Mouse (Mus musculus) kidney, adult 2 months (tissue): ENCODE results near the gene Emilin3. TPM values are rescaled to one million over a fixed set of nuclear protein-coding genes. Genes with fewer than 3 reads are reported as not detected.

Experiments used
- DNase-seq: peaks from one replicate; pipeline ENCODE4 v3.0.0; 2021
- H3K27ac ChIP-seq: fragments of 200-500 bp; 2 replicates; pipeline ENCODE4 v1.5.1; 2012; ENCODE audit warnings: low read depth, low read length, control low read depth, inconsistent platforms; ENCODE audit not compliant: insufficient read depth
- H3K27me3 ChIP-seq: fragments of 200-500 bp; replicated peaks from 2 replicates; pipeline ENCODE4 v1.6.1; 2012; ENCODE audit warnings: mild to moderate bottlenecking, moderate library complexity, low read length, inconsistent platforms; ENCODE audit not compliant: control insufficient read depth, insufficient read depth
- H3K36me3 ChIP-seq: fragments of 200-500 bp; 2 replicates; pipeline ENCODE4 v1.6.1; 2012; ENCODE audit warnings: mild to moderate bottlenecking, moderate library complexity, low read length, inconsistent platforms; ENCODE audit not compliant: control insufficient read depth, insufficient read depth
- H3K4me1 ChIP-seq: fragments of 200-500 bp; 2 replicates; pipeline ENCODE4 v1.6.1; 2011; ENCODE audit warnings: low read length; ENCODE audit not compliant: control insufficient read depth, insufficient read depth
- H3K4me3 ChIP-seq: fragments of 200-500 bp; 2 replicates; pipeline ENCODE4 v1.5.1; 2011; ENCODE audit warnings: mild to moderate bottlenecking, low read depth, low read length, control low read depth; ENCODE audit not compliant: insufficient read depth
- CTCF ChIP-seq: fragments of 200-500 bp; conservative IDR thresholded peaks from 2 replicates; pipeline ENCODE4 v1.5.1; 2011; ENCODE audit warnings: low read depth, mild to moderate bottlenecking, control low read depth, low read length, moderate library complexity, mixed read lengths; ENCODE audit not compliant: insufficient read depth, insufficient read length
- POLR2A ChIP-seq: fragments of 200-500 bp; IDR thresholded peaks from one replicate; pipeline ENCODE4 v1.6.1; 2011; ENCODE audit warnings: low read depth, low read length, control low read depth
- WGBS: fragments of 180-500 bp; shearing (Covaris S2); methylation state at CpG from one replicate; pipeline ENCODE4 v1.1.7; 2018; 5-methylcytosine and 5-hydroxymethylcytosine counted together
- polyA plus RNA-seq: library from polyadenylated mRNA; depleted of rRNA; stranded (reverse); fragments of >200 nt; gene quantifications from 2 replicates; pipeline ENCODE4 v1.2.3, GENCODE M21; 2012

Gene Emilin3
- polyA plus RNA-seq, 1 experiment, result not detected

DNA sequence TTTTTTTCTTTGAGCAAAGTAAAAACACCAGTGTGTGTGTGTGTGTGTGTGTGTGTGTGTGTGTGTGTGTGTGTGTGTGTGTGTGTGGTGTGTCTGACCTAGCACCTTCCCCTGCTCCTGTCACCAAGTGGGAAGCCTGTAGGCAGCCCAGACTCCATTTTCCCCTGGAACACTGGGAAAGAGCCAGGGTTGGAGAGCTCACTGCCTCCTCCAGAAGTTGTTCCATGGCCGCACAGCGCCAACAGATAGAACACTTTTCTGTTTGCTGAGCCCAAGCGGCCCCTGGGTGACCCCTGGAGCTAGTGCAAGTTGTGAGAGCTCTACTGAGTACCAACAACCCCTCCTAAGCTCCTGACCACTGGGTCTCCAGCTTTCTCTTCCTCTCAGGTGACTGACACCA, 20.9 kb upstream of the Emilin3 start:
- Histone ChIP-seq H3K27ac (no peak overlapping the region), H3K36me3 (no peaks in the 10 kb centered on the region), H3K4me3 (no peak overlapping the region), H3K27me3 (no peaks in the 10 kb centered on the region), H3K4me1 (no peaks in the 10 kb centered on the region)
- 81% methylated on average over 3 of the region's 3 CpGs for WGBS
- TF ChIP-seq CTCF (no peak), POLR2A (no peak)
- no peak for DNase-seq

DNA sequence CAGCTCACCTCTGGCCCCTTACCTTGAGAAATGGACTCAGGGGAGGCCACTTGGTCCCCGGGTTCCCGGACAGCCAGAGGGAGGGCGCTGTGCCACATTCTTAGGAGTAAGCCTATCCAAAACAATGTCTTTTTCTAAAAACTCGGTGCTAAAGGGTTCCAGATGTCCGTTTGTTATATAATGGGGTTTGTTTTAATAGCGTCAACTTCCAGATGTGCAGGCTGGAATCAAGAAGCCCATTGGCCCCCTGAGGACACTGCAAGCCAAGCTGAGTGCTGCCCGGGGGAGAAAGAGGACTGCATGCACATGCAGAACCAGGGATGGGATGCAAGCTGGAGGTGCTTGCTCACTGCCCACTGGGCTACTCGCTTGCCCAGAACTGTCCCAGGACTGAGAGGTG, 20.2 kb upstream of the Emilin3 start:
- Histone ChIP-seq H3K27me3 (no peaks in the 10 kb centered on the region), H3K4me1 (no peaks in the 10 kb centered on the region), H3K4me3 (no peak overlapping the region), H3K27ac (no peak overlapping the region), H3K36me3 (no peaks in the 10 kb centered on the region)
- DNase-seq, result no peak
- WGBS, result 73% methylated on average over 8 of the region's 8 CpGs
- TF ChIP-seq CTCF (no peak), POLR2A (no peak)

DNA sequence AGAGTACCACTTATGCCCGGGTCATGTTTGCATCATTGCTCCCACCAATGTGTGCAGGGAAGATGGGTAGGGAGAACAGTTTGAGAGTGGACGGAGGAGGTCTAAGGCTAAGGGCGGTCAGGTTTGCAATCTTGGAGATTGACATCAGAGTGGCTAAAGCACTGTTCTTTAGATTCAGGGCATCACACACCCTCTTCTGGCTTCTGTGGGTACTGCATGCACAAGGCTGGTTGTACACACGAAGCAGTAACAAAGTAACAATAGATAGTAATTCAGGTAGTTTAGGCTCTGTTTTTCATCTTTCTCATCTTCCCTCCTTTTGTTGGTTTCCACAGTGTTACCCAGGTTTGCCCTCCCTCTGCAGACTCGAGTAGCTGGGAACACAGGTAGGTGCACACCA, 19.2 kb upstream of the Emilin3 start:
- no peaks in the 10 kb centered on the region for H3K4me1 ChIP-seq
- DNase-seq, result no peak
- no peak overlapping the region for H3K4me3 ChIP-seq
- TF ChIP-seq POLR2A, result no peak
- H3K27me3 ChIP-seq, result no peaks in the 10 kb centered on the region
- WGBS, result 94% methylated on average over 5 of the region's 5 CpGs
- no peaks in the 10 kb centered on the region for H3K36me3 ChIP-seq
- H3K27ac ChIP-seq, result no peak overlapping the region

DNA sequence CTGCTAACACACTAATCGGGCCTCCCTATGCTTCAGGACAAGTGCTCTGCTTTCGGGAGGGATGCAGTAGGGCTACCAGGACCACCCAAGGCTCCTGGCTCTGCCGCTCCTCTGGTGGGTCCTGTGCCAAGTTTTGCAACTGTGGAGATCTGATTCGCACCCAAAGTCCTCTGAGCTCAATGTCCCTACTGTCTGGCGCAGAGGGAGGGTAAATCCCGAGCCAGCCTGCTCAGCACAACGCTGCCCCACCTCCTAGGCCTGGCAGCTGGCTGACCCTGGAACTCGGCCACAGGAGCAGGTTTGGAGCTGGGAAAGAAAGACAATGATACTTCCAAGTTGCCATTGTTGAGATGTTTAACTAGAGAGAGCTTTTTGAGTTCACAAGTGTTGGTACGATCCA, 13.1 kb upstream of the Emilin3 start:
- H3K36me3 ChIP-seq, result no peaks in the 10 kb centered on the region

DNA sequence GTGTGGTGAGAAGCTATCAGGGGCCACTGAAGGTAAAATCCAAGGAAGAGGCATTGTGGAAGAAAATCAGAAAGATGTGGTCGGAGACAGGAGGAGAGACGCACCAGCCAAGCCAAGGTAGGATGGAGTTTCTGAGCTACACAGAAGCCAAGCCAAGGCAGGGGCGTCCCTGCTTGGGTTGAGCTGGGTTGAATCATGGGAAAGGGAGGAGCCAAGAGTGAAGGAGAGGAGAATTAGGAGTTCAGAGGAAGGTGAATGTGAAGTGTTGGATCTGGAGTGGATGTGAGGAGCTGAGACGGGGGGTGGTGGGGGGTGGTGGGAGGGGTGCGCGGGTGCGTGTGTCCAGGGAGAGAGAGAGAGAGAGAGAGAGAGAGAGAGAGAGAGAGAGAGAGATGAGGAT, 9.2 kb upstream of the Emilin3 start:
- no peaks in the 10 kb centered on the region for H3K27me3 ChIP-seq
- no peak overlapping the region for H3K4me3 ChIP-seq
- H3K4me1 ChIP-seq, result no peaks in the 10 kb centered on the region
- H3K36me3 ChIP-seq, result no peaks in the 10 kb centered on the region
- H3K27ac ChIP-seq, result no peak overlapping the region
- WGBS, result 58% methylated on average over 6 of the region's 7 CpGs
- no peak for DNase-seq
- TF ChIP-seq CTCF, result no peak
- TF ChIP-seq POLR2A, result no peak

More for the DNA sequence above, 13.1 kb upstream of the Emilin3 start:
- no peak for DNase-seq
- 87% methylated on average over 9 of the region's 9 CpGs for WGBS
- H3K4me3 ChIP-seq, result no peak overlapping the region
- TF ChIP-seq POLR2A (no peak), CTCF (no peak)
- H3K27ac ChIP-seq, result no peak overlapping the region
- H3K27me3 ChIP-seq, result no peaks in the 10 kb centered on the region
- H3K4me1 ChIP-seq, result no peaks in the 10 kb centered on the region

DNA sequence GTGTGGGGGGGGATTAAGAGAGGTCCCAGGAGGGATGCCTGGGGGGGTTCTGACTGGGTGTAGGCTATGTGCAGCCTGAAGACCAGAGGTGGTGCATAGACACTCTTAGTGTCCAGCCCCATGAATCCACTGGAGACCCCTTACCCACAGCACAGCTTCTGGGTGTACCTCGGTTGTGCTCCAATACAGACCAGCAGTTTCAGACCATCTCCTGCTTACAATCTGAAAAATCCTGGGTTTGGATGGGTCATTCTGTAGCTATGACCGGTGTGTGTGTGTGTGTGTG, 6.7 kb upstream of the Emilin3 start:
- Histone ChIP-seq H3K4me1 (no peaks in the 10 kb centered on the region), H3K4me3 (no peak overlapping the region)
- TF ChIP-seq POLR2A, result no peak
- TF ChIP-seq CTCF, result no peak

DNA sequence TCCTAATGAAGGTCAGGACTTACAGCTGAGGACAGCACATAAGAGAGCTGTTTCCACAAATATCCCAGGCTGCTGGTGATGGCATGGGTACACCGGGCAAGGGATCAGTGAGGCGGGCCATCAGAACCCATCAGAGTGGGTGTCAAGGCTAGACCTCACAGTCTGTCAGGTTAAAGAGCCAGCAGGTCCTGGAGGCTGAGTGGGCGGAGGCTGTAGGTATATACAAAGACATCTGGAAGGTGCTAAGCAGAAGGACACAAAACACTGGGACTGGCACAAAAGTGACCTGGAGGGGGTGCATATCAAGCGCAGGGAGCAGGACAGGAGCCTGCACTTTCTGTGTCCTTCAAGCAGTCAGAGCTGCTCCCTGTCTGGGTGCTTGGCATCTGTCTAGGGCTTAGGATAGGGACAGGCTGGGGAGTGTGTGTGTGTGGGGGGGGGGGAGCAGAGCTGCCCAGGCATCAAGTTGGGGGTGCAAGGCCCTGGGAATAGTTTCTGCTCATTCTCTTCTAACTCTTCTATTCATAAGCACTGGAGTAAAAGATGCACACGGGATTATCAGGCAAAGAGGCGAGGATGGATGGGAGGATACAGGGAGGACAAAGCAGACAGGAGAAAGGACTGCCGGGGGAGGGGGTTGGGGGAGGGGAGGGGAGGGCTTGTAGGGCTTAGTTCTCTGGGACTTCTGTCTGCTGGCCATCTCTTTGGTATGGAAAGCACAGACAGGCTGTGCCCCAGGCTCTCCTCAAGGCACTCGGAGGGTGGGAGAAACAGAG, 6.2 kb upstream of the Emilin3 start:
- TF ChIP-seq POLR2A (no peak), CTCF (no peak)
- Histone ChIP-seq H3K27me3 (no peaks in the 10 kb centered on the region; the same call in 1 of the 2 replicates), H3K4me3 (no peak overlapping the region), H3K27ac (no peak overlapping the region), H3K36me3 (no peaks in the 10 kb centered on the region), H3K4me1 (no peaks in the 10 kb centered on the region)
- no peak for DNase-seq
- WGBS, result 82% methylated on average over 8 of the region's 8 CpGs

More for the DNA sequence above, 6.7 kb upstream of the Emilin3 start:
- no peaks in the 10 kb centered on the region; the same call in 1 of the 2 replicates for H3K27me3 ChIP-seq
- H3K36me3 ChIP-seq, result no peaks in the 10 kb centered on the region
- no peak for DNase-seq
- 92% methylated on average over 2 of the region's 2 CpGs for WGBS
- H3K27ac ChIP-seq, result no peak overlapping the region
